Mouse (Mus musculus) v-Abl transformed pro-B cells (cell line): ENCODE data around the gene Adam22.
"Not testable (repeated sequence)": the region's sequence is repeated elsewhere in the genome, so short reads cannot be mapped to it uniquely, and the experiment has no call there.

ENCODE experiments used
- in situ Hi-C, 2 experiments: fragments of 400-800 bp; cut with MboI; formaldehyde crosslinking; loops; one replicate each; pipeline ENCODE4 v1.15.1; 2025; ENCODE audit not compliant: unreplicated experiment in 2 of 2

Adam22 gene

DNA sequence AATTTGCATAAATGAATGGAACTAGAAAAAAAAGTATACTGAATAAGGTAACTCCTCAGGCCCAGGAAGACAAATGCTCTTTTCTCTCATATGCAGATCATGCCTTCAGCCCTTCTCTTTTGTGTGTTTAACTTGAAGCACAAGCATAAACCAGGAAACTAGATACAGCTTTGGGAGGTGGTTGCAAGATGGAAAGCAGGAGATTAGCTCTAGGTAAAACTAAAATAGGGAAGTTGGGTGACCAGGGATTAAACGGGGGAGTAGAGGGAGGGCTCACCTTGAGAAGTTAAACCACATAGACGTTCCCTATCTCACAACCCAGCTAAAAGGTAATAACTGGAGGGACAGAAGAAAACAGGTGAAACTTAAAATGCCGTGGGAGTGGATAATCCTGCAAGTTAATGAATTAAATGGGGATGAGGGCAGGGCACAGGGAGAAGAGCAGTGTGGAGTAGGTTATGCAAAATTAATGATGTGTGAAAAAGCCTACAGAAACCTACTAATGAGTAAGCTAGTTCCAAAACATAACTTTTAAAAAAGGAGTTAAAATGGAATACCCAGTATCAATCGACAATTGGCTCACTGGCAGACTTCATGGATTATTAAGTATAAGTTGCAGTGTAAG, 40.2 kb downstream of the Adam22 start:
- in situ Hi-C loops, result no loop called here

DNA sequence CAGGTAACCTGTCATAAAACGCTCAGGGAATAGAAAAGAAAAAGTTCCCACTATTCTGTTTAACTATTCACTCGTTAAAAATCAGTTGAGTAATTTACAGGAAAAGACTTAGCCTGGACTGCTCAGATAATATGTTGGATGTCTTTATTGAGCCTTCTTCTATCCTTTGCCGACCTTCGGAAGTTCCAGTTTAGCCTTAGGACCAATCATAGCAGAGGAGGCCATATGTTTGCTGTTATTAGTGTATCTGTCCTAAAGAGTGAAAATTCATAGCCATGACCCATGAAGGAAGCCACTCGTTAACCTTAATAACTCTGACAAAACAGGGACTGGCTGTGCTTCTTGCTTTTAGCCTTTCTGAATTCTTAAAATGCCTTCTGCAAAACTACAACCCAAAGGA, 41.3 kb downstream of the Adam22 start:
- in situ Hi-C loops, result no loop called here

DNA sequence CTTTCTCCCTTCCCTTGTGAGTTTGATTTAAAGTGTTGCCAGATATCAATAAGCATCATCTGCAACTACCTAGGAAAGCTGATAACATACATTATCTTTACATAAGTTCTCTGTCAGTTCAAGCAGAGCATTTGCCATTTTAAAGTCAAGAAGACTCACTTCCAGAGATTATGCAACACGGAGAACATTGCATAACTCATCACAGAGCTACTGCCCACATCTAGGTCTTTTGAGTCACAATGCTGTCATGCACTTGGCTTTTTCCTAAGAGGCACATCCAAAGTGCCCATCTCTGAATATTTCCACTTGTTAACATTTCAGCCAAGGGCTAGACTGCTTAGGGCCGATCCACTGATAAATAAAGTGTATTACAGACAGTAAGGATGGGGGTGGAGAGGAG, 55.6 kb downstream of the Adam22 start:
- in situ Hi-C loops, result no loop called here

- in situ Hi-C loops, result no loop called here
These were observed 57.1 kb downstream of the Adam22 start for GRCm38 (mm10) chr5:8310907-8311306.

DNA sequence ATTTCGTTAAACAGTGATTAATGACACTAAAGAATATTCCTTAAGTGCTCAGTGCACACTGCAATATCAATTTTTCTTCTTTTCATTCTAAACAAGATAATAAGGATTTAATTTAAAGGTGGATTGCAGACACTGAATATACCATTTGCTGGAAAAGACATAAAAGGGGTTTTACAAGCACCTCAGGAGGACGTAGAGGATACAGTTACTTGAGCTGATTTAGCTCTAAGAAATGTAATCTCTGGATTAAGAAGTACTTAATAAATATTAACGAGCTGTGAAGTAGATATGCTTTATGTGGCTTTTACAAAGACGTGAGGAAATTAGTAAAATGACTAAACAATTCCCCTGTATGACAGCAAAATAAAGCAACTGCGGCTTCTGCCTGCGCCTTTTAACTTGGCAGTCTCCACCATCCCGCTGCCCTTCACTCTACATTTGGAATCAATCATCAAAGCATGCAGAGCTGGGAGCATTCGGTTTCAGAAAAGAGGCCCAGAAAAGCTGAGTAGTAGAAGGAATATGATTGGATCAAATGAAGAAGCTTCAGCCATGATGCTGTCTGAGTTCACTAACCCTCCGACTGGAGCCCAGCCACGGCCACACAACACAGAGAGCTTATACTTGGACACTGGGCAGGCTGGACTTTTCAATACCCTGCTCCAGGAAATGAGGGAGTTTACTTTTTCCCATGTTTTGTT, 70.1 kb downstream of the Adam22 start:
- in situ Hi-C loops, result no loop called here

DNA sequence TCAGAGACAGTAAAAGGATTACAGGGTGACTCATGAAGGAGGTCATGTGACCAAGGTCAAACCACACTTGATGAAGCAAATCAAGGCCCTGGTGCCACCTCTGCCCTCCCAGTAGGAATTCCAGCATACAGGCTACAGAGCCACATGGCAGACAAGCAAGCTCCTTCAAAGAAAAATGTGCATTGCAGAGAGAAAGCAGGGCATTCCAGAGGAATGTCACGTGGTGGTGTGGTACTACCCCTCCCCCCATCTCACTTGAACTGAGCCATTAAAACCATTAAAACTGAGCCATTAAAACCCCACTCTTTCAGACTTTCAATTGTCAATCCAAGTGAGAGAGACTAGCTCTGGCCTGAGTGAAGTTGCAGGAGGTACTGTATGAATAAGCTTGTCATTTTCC, 74.7 kb downstream of the Adam22 start:
- in situ Hi-C loops, result no loop called here

- in situ Hi-C loops, result no loop called here
These were observed 76.5 kb downstream of the Adam22 start for GRCm38 (mm10) chr5:8291496-8291895.

- in situ Hi-C loops, result no loop called here
These were observed 78.0 kb downstream of the Adam22 start for GRCm38 (mm10) chr5:8289678-8290614.

DNA sequence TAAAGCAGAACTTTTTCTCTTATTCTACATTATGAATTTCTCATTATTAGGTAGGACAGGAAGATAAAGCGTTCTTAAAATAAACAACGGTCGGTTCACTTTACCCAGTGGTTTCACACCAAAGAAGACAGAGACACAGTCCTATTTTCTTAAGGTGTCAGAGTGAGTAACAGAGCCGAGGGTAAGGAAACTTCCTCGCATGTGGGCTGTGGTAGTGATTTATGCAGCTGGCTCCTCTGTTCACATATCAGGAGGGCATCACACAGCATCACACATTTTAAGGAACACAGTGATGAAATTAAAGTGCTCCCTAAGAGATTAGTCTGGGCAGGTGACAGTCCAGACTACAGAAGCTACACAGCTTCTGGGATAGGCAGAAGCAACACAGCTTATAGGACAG, 83.8 kb downstream of the Adam22 start:
- in situ Hi-C loops, result no loop called here

- in situ Hi-C loops, result no loop called here
These were observed 91.8 kb downstream of the Adam22 start for GRCm38 (mm10) chr5:8276141-8276540.

GRCm38 (mm10) chr5:8257366-8257765, 110.6 kb downstream of the Adam22 start:
- in situ Hi-C loops, result no loop called here

GRCm38 (mm10) chr5:8256487-8256886, 111.5 kb downstream of the Adam22 start:
- in situ Hi-C loops, result no loop called here

GRCm38 (mm10) chr5:8244696-8245095, 123.3 kb downstream of the Adam22 start:
- in situ Hi-C loops, result no loop called here

- in situ Hi-C loops, result no loop called here
These were observed 124.8 kb downstream of the Adam22 start for GRCm38 (mm10) chr5:8243064-8243615.

- in situ Hi-C loops, result no loop called here
These were observed 125.3 kb downstream of the Adam22 start for GRCm38 (mm10) chr5:8242660-8243059.

DNA sequence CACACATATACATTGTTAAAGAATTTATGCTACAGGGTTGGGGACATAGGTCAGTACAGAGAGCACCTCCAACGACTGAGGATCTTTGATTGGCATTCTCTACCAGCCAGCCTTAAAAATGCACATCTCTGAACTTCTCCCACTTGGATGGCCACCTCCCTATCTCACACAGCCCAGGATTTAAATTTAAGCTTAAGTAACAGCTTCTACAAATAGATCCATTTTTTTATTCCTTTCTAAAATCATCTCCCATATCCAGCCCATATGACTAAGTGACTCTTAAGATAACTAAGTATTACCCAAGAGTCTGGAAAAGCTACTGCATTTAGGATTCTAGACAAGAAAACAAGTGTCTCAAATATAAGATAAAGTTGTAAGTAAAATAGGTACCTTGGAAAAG, 140.9 kb downstream of the Adam22 start:
- in situ Hi-C loops, result no loop called here

- in situ Hi-C loops, result no loop called here
These were observed 143.6 kb downstream of the Adam22 start for GRCm38 (mm10) chr5:8224321-8224705.

DNA sequence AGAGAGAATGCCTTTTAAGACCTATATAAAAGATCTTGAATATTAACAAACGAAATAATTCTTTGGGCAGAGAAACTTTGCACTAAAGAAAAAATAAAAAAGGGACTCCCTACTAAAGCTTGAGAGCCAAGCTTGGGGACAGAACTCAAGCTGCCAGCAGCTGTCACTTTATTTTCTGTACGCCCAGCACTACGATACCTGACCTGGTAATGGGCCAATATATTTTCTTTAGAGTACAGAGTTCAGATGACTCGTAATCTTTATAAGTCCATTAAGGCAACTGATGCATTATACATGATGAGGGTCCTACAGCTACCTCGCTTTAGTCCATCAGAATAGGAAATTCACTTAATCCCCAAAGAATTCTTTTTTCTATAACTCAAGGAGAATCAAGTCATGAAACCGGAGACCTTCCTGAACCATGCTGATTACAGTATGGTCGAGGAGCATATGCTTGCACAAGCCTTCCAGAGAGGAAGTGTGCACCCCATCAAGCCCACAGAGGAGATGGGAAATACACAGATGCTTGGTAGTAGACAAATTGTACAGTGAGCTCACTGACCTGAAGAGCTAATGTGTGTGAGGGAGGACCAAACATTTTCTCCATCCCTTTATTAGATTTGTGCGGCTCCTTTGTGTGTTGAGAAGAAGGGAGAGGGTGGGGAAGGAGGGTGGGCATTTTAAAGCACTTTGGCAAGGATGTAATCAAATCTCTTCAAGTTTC, 144.2 kb downstream of the Adam22 start:
- in situ Hi-C loops, result no loop called here

DNA sequence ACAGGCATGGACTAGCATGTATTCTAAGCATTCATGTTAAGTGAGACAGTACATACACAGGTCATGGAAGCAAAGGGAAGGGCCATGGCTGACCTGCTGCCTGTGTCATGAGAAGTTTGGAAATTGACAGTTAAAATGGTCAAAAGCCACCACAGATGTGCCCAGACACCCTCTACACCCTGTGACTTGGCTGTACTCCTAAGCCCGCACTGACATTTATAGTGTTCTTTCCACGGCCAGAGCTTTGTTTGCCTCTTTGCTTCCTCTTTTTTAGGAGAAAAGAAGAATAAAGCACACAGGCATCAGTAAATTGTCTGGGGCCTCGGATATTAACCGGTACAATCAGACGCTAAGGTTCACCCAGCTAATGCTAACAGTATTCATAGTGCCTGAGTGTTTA, 146.3 kb downstream of the Adam22 start:
- in situ Hi-C loops, result no loop called here

- in situ Hi-C loops, result no loop called here
These were observed 152.1 kb downstream of the Adam22 start for GRCm38 (mm10) chr5:8215841-8216240.

- in situ Hi-C loops, result not testable (repeated sequence)
These were observed 183.0 kb downstream of the Adam22 start for GRCm38 (mm10) chr5:8184992-8185391.
